33 mouse cellular contexts compared by ENCODE assay signal in the genomic region with DNA sequence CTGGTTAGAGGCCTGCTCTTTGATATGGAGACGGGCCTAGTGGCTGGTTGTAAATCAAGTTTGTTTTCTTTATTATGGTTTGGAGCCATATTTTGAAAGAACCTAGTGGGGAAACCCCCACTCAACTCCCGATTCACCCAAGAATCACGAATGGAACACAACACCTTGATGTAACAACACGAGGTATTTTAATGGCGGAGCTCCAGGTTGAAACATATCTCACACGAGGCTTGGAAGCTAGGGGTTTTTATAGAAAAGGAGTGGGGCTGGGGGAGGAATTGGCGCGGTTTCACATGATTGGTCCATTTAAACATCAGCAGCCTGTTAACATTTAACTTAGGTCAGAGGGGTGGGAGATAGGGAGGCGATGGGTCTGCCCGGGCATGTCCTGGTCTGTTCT. TPM values are rescaled to one million over a fixed set of nuclear protein-coding genes. Genes with fewer than 3 reads are reported as not detected.
"Had no signal": no experiment of that assay in that cellular context is flagged by ENCODE, and none has a peak within 500 bp of the region (broad histone marks: within the 10 kb centered on the region; RNA-seq: fewer than 3 reads in every experiment).

No protein-coding gene starts in this region.

RNA-seq across cellular contexts. Expression of a gene that starts 15.5 kb away (rescaled TPM):
- total RNA-seq: common myeloid progenitor, adult 5-6 weeks; forebrain, postnatal 0 days; gastrocnemius, adult 18-20 months; gastrocnemius, adult 2 months; gastrocnemius, adult 8-10 months; gastrocnemius, postnatal 10 days; gastrocnemius, postnatal 14 days; gastrocnemius, postnatal 25 days; gastrocnemius, postnatal 36 days; gastrocnemius, postnatal 4 days; granulocyte monocyte progenitor cell, adult 5-6 weeks; heart, adult 18-20 months; heart, adult 2 months; heart, adult 8-10 months had no signal
- polyA plus RNA-seq: cortical plate, adult 2 months; embryonic facial prominence, embryonic 10.5 days; embryonic facial prominence, embryonic 11.5 days; embryonic facial prominence, embryonic 12.5 days; embryonic facial prominence, embryonic 13.5 days; embryonic facial prominence, embryonic 14.5 days; embryonic facial prominence, embryonic 15.5 days; erythroblast, embryonic 14.5 days; forebrain, embryonic 10.5 days; forebrain, embryonic 11.5 days; forebrain, embryonic 12.5 days; forebrain, embryonic 13.5 days; forebrain, embryonic 14.5 days; forebrain, embryonic 15.5 days; forebrain, embryonic 16.5 days; forebrain, postnatal 0 days; frontal cortex, adult 2 months; gonadal fat pad, adult 2 months; heart, adult 2 months; heart, embryonic 10.5 days; heart, embryonic 11.5 days had no signal
